Mouse (Mus musculus) embryonic facial prominence, embryonic 12.5 days (tissue): ENCODE data around the gene Kctd5. TPM values are rescaled to one million over a fixed set of nuclear protein-coding genes. Genes with fewer than 3 reads are reported as not detected.

Experiments
- ATAC-seq: fragments of 200-750 bp; cut with Nextera tagmentation; 2 replicates; pipeline ENCODE4 v1.8.0; 2017; ENCODE audit not compliant: insufficient number of reproducible peaks, insufficient read depth, low FRiP score, low TSS enrichment
- H3K27ac ChIP-seq: fragments of 300-500 bp; sonication (generic); 2 replicates; pipeline ENCODE4 v1.5.1; 2016; ENCODE audit warnings: mild to moderate bottlenecking
- H3K27me3 ChIP-seq: fragments of 300-500 bp; sonication (generic); 2 replicates; pipeline ENCODE4 v1.6.1; 2016; ENCODE audit warnings: mild to moderate bottlenecking, moderate library complexity
- H3K36me3 ChIP-seq: fragments of 300-500 bp; sonication (generic); 2 replicates; pipeline ENCODE4 v1.6.1; 2016; ENCODE audit warnings: mild to moderate bottlenecking
- H3K4me1 ChIP-seq: fragments of 300-500 bp; sonication (generic); 2 replicates; pipeline ENCODE4 v1.6.1; 2016
- H3K4me2 ChIP-seq: fragments of 300-500 bp; sonication (generic); replicated peaks from 2 replicates; pipeline ENCODE4 v1.6.1; 2016; ENCODE audit warnings: mild to moderate bottlenecking, moderate library complexity
- H3K4me3 ChIP-seq: fragments of 300-500 bp; sonication (generic); 2 replicates; pipeline ENCODE4 v1.5.1; 2016; ENCODE audit warnings: mild to moderate bottlenecking
- H3K9ac ChIP-seq: fragments of 300-500 bp; sonication (generic); 2 replicates; pipeline ENCODE4 v1.6.1; 2016; ENCODE audit warnings: mild to moderate bottlenecking, moderate library complexity
- H3K9me3 ChIP-seq: fragments of 300-500 bp; sonication (generic); 2 replicates; pipeline ENCODE4 v1.6.1; 2016; ENCODE audit warnings: mild to moderate bottlenecking, moderate library complexity
- WGBS: fragments of 180-500 bp; shearing (Covaris S2); methylation state at CpG from one replicate; pipeline ENCODE4 v1.1.7; 2016; 5-methylcytosine and 5-hydroxymethylcytosine counted together
- polyA plus RNA-seq: library from polyadenylated mRNA; unstranded; fragments of >200 nt; fragmentation: Nextera tagmentation; extraction: Ambion mirVana; gene quantifications from 2 replicates; pipeline ENCODE4 v1.2.1, GENCODE M21; 2016

Gene Kctd5
- polyA plus RNA-seq, 1 experiment from 2014 or later, result 92.0 TPM

- H3K27me3 ChIP-seq, result no peaks in the 10 kb centered on the region
- 83% methylated on average over 7 of the region's 7 CpGs for WGBS
- H3K36me3 ChIP-seq, result no peaks in the 10 kb centered on the region
These were observed 38.2 kb downstream of the Kctd5 start for GRCm38 (mm10) chr17:24035087-24035486.

GRCm38 (mm10) chr17:24030551-24030950 is 42.7 kb downstream of the Kctd5 start:
- 78% methylated on average over 10 of the region's 22 CpGs for WGBS
- Histone ChIP-seq H3K36me3 (no peaks in the 10 kb centered on the region), H3K9me3 (no peaks in the 10 kb centered on the region), H3K9ac (no peak overlapping the region), H3K4me1 (no peaks in the 10 kb centered on the region), H3K4me2 (no peak overlapping the region), H3K27me3 (no peaks in the 10 kb centered on the region), H3K4me3 (no peak overlapping the region), H3K27ac (no peak overlapping the region)
- no peak for ATAC-seq

More at GRCm38 (mm10) chr17:24035087-24035486, 38.2 kb downstream of the Kctd5 start:
- Histone ChIP-seq H3K9me3 (no peaks in the 10 kb centered on the region), H3K4me1 (no peaks in the 10 kb centered on the region), H3K4me2 (no peak overlapping the region), H3K4me3 (no peak overlapping the region), H3K27ac (no peak overlapping the region), H3K9ac (no peak overlapping the region)
- ATAC-seq, result no peak

- H3K36me3 ChIP-seq, result no peaks in the 10 kb centered on the region
- 67% methylated on average over 7 of the region's 7 CpGs for WGBS
- no peak overlapping the region for H3K4me3 ChIP-seq
- no peaks in the 10 kb centered on the region for H3K27me3 ChIP-seq
- no peak overlapping the region for H3K4me2 ChIP-seq
- H3K4me1 ChIP-seq, result no peaks in the 10 kb centered on the region
- no peak overlapping the region for H3K9ac ChIP-seq
- no peak overlapping the region for H3K27ac ChIP-seq
- H3K9me3 ChIP-seq, result no peaks in the 10 kb centered on the region
- ATAC-seq, result no peak
These were observed 43.8 kb downstream of the Kctd5 start for GRCm38 (mm10) chr17:24029477-24029876.

- Histone ChIP-seq H3K9ac (no peak overlapping the region), H3K4me3 (no peak overlapping the region), H3K4me2 (no peak overlapping the region), H3K36me3 (no peaks in the 10 kb centered on the region), H3K4me1 (no peaks in the 10 kb centered on the region; the same call in 1 of the 2 replicates), H3K27ac (0 out of 2 replicates have a peak overlapping the region, but pooled peaks have one; percentile 3), H3K9me3 (no peaks in the 10 kb centered on the region), H3K27me3 (no peaks in the 10 kb centered on the region)
- ATAC-seq, result no peak
- 75% methylated on average over 5 of the region's 5 CpGs for WGBS
These were observed 51.7 kb downstream of the Kctd5 start for GRCm38 (mm10) chr17:24021375-24022199.

- Histone ChIP-seq H3K4me1 (no peaks in the 10 kb centered on the region; the same call in 1 of the 2 replicates), H3K4me3 (no peak overlapping the region), H3K9ac (no peak overlapping the region), H3K27me3 (no peaks in the 10 kb centered on the region), H3K27ac (0 out of 2 replicates have a peak overlapping the region, but pooled peaks have one; percentile 3), H3K36me3 (no peaks in the 10 kb centered on the region), H3K9me3 (no peaks in the 10 kb centered on the region), H3K4me2 (no peak overlapping the region)
- whole genome bisulfite sequencing, result 47% methylated on average over 6 of the region's 6 CpGs
- ATAC-seq, result no peak
These were observed 52.6 kb downstream of the Kctd5 start for GRCm38 (mm10) chr17:24020696-24021095.

- H3K9ac ChIP-seq, result no peak overlapping the region
- H3K4me1 ChIP-seq, result no peaks in the 10 kb centered on the region; the same call in 1 of the 2 replicates
- 29% methylated on average over 14 of the region's 14 CpGs for WGBS
- H3K27me3 ChIP-seq, result no peaks in the 10 kb centered on the region
- no peaks in the 10 kb centered on the region for H3K36me3 ChIP-seq
- H3K9me3 ChIP-seq, result no peaks in the 10 kb centered on the region; the same call in 1 of the 2 replicates
- ATAC-seq, result no peak
- no peak overlapping the region for H3K4me2 ChIP-seq
- H3K27ac ChIP-seq, result no peak overlapping the region
- H3K4me3 ChIP-seq, result no peak overlapping the region
These were observed 57.6 kb downstream of the Kctd5 start for GRCm38 (mm10) chr17:24015727-24016126.

- Histone ChIP-seq H3K4me3 (no peak overlapping the region), H3K4me1 (no peaks in the 10 kb centered on the region), H3K9ac (no peak overlapping the region), H3K36me3 (no peaks in the 10 kb centered on the region), H3K9me3 (no peaks in the 10 kb centered on the region; the same call in 1 of the 2 replicates), H3K27ac (no peak overlapping the region), H3K27me3 (no peaks in the 10 kb centered on the region), H3K4me2 (no peak overlapping the region)
- WGBS, result 84% methylated on average over 5 of the region's 5 CpGs
- no peak for ATAC-seq
These were observed 58.8 kb downstream of the Kctd5 start for GRCm38 (mm10) chr17:24014433-24014965.

GRCm38 (mm10) chr17:24012921-24013320 is 60.4 kb downstream of the Kctd5 start:
- Histone ChIP-seq H3K9ac (no peak overlapping the region), H3K36me3 (no peaks in the 10 kb centered on the region), H3K4me3 (no peak overlapping the region), H3K4me2 (no peak overlapping the region), H3K9me3 (no peaks in the 10 kb centered on the region; the same call in 1 of the 2 replicates), H3K27me3 (no peaks in the 10 kb centered on the region), H3K4me1 (no peaks in the 10 kb centered on the region), H3K27ac (no peak overlapping the region)
- 81% methylated on average over 2 of the region's 2 CpGs for WGBS
- no peak for ATAC-seq

- H3K4me3 ChIP-seq, result no peak overlapping the region
- H3K4me1 ChIP-seq, result no peaks in the 10 kb centered on the region
- ATAC-seq, result no peak
- H3K36me3 ChIP-seq, result no peaks in the 10 kb centered on the region
- no peaks in the 10 kb centered on the region for H3K27me3 ChIP-seq
- no peak overlapping the region for H3K4me2 ChIP-seq
- 67% methylated on average over 5 of the region's 5 CpGs for WGBS
- H3K9ac ChIP-seq, result no peak overlapping the region
- no peak overlapping the region for H3K27ac ChIP-seq
- no peaks in the 10 kb centered on the region; the same call in 1 of the 2 replicates for H3K9me3 ChIP-seq
These were observed 63.7 kb downstream of the Kctd5 start for GRCm38 (mm10) chr17:24009617-24010016.

- no peak overlapping the region for H3K4me3 ChIP-seq
- 74% methylated on average over 4 of the region's 4 CpGs for WGBS
- ATAC-seq, result no peak
These were observed 65.2 kb downstream of the Kctd5 start for GRCm38 (mm10) chr17:24008105-24008504.

GRCm38 (mm10) chr17:24007391-24007790 is 65.9 kb downstream of the Kctd5 start:
- no peak overlapping the region for H3K4me3 ChIP-seq
- no peaks in the 10 kb centered on the region for H3K9me3 ChIP-seq
- no peaks in the 10 kb centered on the region for H3K36me3 ChIP-seq
- WGBS, result 56% methylated on average over 1 of the region's 1 CpGs
- H3K27ac ChIP-seq, result no peak overlapping the region
- H3K27me3 ChIP-seq, result no peaks in the 10 kb centered on the region
- H3K4me1 ChIP-seq, result no peaks in the 10 kb centered on the region
- no peak for ATAC-seq
- H3K4me2 ChIP-seq, result no peak overlapping the region
- H3K9ac ChIP-seq, result no peak overlapping the region

More at GRCm38 (mm10) chr17:24008105-24008504, 65.2 kb downstream of the Kctd5 start:
- Histone ChIP-seq H3K27me3 (no peaks in the 10 kb centered on the region), H3K9ac (no peak overlapping the region), H3K36me3 (no peaks in the 10 kb centered on the region), H3K4me1 (no peaks in the 10 kb centered on the region), H3K9me3 (no peaks in the 10 kb centered on the region; the same call in 1 of the 2 replicates), H3K4me2 (no peak overlapping the region), H3K27ac (no peak overlapping the region)

- Histone ChIP-seq H3K27me3 (no peaks in the 10 kb centered on the region), H3K4me1 (no peaks in the 10 kb centered on the region), H3K36me3 (no peaks in the 10 kb centered on the region), H3K4me3 (no peak overlapping the region), H3K4me2 (no peak overlapping the region), H3K9me3 (no peaks in the 10 kb centered on the region), H3K9ac (no peak overlapping the region), H3K27ac (no peak overlapping the region)
- WGBS, result 49% methylated on average over 2 of the region's 2 CpGs
- ATAC-seq, result no peak
These were observed 66.4 kb downstream of the Kctd5 start for GRCm38 (mm10) chr17:24006930-24007329.
